Mouse (Mus musculus) ovary, postnatal 10 days (tissue): ENCODE data around the gene Sorbs1.

Experiments used
- DNase-seq: peaks from one replicate; pipeline ENCODE4 v3.0.0; 2022; ENCODE audit warnings: low spot score

Gene Sorbs1

DNA sequence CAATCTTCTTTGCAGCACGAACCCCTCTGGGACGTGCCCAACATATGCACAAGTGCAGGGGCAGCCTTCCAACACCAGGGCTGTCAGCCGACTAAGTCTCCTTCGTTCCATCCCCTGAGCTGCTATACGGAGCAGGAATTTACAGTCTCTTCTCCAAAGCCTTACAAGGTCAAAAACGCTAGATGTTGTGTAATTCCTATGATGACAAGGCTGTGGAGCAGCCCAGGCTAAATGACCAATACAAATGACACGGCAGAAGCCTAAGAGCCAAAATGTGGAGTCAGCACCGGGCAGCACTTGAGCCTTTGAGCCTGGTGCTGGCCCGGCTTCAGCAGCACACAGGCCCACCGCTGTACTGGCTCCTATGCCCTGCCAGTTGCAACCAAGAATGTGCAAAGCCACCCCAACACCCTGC is 35.4 kb downstream of the Sorbs1 start:
- no peak for DNase-seq

GRCm38 (mm10) chr19:40477445-40477941 is 36.1 kb downstream of the Sorbs1 start:
- no peak for DNase-seq

DNA sequence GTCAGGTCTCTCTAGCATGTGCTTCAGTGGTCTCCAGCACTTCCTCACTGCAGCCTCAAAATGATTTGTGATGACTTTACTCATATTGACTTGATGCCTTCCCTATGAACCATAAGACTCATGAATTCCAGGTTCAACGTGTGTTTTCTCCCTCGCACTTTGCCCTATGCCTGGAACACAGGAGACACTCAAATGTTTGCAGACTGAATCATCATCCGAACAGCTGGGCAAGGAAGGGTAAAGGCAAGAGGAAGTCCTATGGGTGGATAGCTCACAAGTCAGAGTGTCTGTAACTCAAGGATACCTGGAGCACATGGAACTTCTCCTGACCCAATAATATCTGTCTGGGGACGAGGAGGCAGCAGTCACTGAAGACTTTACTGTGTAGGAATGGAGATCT is 37.1 kb downstream of the Sorbs1 start:
- DNase-seq = no peak

DNA sequence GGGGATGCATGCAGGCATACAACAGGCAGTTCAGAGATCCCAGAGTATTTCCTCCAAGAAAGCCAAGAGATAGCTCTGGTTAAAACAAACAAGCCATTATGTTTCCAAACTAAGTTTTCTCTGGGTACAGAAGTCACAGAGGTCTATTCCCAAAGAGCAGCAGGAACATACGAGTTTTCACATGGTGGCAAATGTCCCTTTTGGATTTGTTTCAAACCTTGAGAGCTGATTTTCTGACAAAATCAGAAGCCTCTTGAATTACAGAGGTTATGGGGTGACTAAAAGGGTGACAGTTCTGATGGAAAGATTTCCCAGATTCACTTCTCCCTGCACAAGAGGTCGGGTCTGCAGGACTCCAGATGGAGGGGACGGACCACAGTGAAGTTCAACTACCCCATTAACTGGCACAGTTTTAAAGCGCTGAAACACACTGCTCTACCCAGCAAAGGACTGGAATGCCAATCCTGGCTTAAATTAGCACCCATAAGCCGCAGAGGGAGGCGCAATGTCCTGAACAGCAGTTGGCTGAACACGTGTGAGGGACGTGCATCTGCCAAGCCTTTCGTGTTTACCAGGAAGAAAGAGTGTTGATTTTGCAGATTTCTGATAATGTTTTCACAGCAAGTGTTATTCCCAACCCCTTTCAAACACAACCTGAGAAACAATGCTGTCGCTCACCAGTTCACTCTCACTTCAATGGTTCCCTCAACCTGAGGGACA is 41.9 kb downstream of the Sorbs1 start:
- DNase-seq = no peak

DNA sequence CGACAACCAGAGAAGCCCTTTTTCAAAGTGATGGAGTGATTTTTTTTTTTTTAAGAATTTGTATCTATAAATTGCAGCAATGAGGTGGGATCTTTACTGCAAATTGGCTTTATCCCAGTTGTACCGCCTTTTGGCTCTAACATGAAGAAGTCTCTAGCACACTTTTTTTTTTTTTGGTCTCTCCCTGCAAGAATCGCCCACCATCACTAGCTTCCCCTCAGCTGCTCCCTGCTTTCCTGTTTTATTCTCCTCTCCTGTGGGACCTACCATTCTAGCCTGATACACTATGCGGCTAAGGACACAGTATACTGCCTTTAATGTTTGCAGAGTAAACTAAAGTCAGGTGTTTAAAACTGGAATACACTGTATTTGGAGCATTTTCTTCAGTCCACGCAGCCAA is 43.8 kb downstream of the Sorbs1 start:
- DNase-seq = no peak

- DNase-seq = no peak
Observed at GRCm38 (mm10) chr19:40468308-40468707, 45.3 kb downstream of the Sorbs1 start.

GRCm38 (mm10) chr19:40467810-40468209 is 45.8 kb downstream of the Sorbs1 start:
- no peak for DNase-seq

DNA sequence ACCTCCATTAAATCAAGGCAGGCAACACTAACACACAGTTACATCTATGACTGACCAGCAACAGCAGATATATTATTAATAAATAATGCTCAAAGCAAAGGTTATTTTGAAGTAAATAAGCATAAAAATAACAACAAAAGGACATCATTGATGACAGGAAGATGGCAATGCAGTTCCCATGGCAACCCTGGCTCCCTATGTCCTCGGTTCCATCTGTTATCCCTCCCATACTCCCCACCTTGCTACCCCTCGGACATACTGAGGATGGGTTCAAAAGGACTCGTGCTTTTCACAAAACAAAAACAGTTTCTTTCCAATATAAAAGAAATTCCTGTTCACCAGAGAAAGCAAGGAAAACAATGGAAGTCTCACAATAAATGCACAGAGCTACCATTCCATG is 48.2 kb downstream of the Sorbs1 start:
- DNase-seq = no peak

DNA sequence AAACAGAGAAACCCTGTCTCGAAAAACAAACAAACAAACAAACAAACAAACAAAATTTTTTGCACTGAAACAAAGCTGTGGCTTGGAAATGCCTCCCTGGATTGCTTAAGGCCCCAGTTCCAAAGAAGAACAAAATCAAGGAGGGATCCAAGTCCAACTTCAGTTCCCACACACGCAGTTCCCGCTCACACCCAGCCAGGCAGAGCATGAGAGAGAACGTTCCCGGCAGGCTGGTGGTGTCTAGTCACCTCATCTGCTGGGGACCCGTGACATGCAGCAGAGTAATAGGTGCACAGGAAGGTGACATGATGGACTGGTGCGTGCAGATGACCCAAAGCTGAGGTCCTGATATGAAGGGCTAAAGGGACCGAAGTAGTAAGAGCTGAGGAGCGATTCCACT is 49.2 kb downstream of the Sorbs1 start:
- no peak for DNase-seq

GRCm38 (mm10) chr19:40462892-40463291 is 50.7 kb downstream of the Sorbs1 start:
- DNase-seq = no peak

DNA sequence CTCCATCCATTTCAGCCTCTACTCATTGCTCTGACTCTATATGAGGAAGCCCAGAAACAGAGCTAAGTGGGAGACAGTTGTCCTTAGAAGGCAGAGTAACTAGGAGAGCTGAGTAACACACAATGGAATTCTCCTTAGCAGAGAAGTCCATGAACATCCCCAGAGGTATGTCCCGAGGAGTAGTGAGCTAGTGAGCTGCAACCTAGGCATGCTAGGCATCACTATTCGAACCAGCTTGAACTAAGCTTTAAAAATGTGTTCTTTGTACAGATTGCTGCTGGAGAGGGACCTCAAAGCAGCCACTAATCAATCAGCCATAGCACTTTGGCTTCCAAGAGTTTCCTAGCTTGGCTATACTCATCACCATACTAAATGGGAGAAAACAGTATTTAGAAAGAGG is 51.1 kb downstream of the Sorbs1 start:
- DNase-seq = no peak

DNA sequence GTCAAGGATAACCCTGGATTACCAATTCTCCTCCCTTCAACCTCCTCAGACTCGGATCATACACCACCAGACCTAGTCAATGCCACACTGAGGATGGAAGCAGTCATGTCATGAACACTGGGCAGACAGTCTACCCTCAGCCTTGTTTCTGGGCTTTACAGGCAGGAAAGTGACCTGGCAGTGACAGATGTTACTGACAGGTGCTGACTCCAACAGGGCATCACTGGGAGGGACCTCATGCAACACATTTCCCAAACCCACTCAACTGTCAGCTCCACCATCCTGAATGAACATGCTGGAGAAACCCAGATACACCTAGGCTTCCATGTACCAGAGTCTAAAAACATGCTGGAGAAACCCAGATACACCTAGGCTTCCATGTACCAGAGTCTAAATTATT is 51.9 kb downstream of the Sorbs1 start:
- no peak for DNase-seq

- DNase-seq = no peak
Observed at GRCm38 (mm10) chr19:40460854-40461490, 52.6 kb downstream of the Sorbs1 start.

DNA sequence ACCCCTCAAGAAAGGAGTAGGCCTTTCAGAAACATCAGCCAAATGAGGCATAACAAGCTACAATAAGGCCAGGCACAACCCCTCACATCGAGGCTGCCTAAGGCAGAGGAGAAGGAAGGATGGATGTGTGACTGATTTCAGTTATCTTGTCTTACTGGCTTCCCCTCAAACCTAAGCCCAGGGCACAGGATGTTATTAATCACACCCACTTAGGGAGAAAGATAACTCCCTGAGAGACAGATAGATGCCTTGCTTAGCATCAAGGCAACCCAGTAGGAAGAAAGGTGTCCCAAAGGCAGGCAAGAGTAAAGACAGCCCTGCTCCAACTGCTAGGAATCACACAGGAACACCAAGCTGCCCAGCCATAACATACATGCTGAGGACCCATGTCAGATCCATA is 54.2 kb downstream of the Sorbs1 start:
- no peak for DNase-seq

- no peak for DNase-seq
Observed at GRCm38 (mm10) chr19:40458806-40459205, 54.8 kb downstream of the Sorbs1 start.

DNA sequence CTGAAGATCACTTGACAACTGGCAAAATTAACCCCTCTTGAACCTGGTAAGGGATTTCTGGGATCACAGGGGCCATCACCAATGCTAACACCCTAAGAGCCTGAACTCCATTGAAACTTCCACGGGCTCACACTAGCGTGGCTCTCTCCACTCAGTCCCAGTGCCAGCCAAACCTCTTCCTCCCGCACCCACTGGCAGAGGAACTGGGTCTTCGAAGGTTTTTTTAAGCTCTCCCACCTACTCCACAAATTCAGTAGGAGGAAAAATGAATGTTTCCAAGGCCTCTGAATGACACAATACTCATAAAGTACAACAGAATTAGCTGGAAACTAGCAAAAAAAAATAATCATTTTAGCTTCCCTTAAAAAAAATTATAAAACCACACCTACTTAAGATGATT is 58.3 kb downstream of the Sorbs1 start:
- no peak for DNase-seq

- DNase-seq = no peak
Observed at GRCm38 (mm10) chr19:40454096-40454495, 59.5 kb downstream of the Sorbs1 start.

- DNase-seq = no peak
Observed at GRCm38 (mm10) chr19:40452201-40452600, 61.4 kb downstream of the Sorbs1 start.

GRCm38 (mm10) chr19:40451307-40451706 is 62.3 kb downstream of the Sorbs1 start:
- DNase-seq = no peak

- DNase-seq = no peak
Observed at GRCm38 (mm10) chr19:40446525-40446924, 67.1 kb downstream of the Sorbs1 start.

DNA sequence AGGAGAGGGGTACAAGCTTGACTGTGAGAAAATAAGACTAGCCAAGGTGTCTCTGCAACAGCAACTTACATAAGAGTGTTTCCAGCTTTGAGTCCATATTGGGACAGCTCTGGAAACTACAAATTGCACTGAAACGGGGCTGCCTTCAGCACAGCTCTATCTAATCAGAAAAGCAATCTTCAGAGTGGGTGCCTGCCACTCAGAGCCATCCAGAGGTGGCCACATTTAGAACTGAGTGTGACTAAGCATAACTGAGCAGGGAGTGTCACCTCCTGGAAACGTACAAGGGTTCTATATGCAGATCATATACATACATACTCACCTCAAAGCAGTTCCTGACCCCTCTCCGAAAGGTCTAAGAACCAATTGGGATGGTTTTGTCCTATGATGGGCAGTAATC is 71.2 kb downstream of the Sorbs1 start:
- no peak for DNase-seq

GRCm38 (mm10) chr19:40440951-40441350 is 72.6 kb downstream of the Sorbs1 start:
- no peak for DNase-seq

DNA sequence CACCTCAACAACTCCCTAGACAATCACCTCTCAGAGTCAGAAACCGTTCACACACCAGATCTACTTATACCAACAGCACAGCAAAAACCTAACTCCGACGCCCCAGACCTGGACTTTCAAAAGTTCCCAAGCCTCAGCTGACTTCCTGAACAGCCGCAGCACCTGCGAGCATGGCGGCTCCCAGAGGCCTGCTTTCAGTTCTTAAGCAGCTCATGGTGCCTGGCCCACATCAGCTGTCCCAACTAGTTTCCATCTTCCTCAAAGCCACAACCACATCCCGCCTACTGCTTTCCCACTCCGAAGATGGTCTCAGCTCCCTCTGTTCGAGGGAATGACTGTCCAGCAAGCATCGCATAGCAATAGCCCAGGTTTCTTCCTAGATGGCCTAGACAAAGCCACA is 74.7 kb downstream of the Sorbs1 start:
- DNase-seq = no peak

DNA sequence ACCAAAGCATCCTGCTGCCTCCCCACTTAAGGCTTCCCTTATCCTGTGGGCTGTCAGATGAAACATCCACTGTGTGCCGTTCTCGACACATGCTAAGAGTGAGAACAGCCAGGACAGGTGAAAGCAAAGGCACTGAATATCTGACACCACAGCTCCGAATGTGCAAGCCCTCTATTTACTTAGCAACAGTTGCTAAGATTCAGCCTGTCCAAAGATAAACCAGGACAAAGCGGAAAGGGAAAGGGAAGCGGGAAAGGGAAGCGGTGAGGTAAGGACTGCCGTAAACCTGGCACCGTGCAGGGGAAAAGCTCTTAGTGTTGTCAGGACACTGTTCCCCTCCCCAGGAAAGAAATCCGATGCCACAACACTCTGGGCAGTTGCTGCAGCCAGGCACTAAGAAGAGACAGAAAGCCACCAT is 75.9 kb downstream of the Sorbs1 start:
- DNase-seq = no peak
